Mouse (Mus musculus) midbrain, embryonic 11.5 days (tissue): ENCODE results near the gene Vmn2r6. TPM values are rescaled to one million over a fixed set of nuclear protein-coding genes. Genes with fewer than 3 reads are reported as not detected.
"Not testable (repeated sequence)": the region's sequence is repeated elsewhere in the genome, so short reads cannot be mapped to it uniquely, and the experiment has no call there.

ENCODE experiments used
- ATAC-seq: fragments of 200-750 bp; cut with Nextera tagmentation; 2 replicates; pipeline ENCODE4 v1.8.0; 2017; ENCODE audit warnings: moderate TSS enrichment, moderate library complexity; ENCODE audit not compliant: low FRiP score
- DNase-seq: peaks from one replicate; pipeline ENCODE4 v3.0.0; 2015; ENCODE audit warnings: low spot score; ENCODE audit errors: missing footprints
- H3K27ac ChIP-seq: fragments of 300-500 bp; sonication (generic); 2 replicates; pipeline ENCODE4 v1.5.1; 2014; ENCODE audit warnings: low read depth, low read length
- H3K27me3 ChIP-seq: fragments of 300-500 bp; sonication (generic); 2 replicates; pipeline ENCODE4 v1.6.1; 2014; ENCODE audit warnings: mild to moderate bottlenecking, low read length, moderate library complexity, mixed read lengths; ENCODE audit not compliant: control insufficient read depth, insufficient read depth
- H3K36me3 ChIP-seq: fragments of 300-500 bp; sonication (generic); 2 replicates; pipeline ENCODE4 v1.6.1; 2014; ENCODE audit warnings: mild to moderate bottlenecking, low read length, moderate library complexity, mixed read lengths; ENCODE audit not compliant: control insufficient read depth, insufficient read depth
- H3K4me1 ChIP-seq: fragments of 300-500 bp; sonication (generic); 2 replicates; pipeline ENCODE4 v1.6.1; 2014; ENCODE audit warnings: low read length; ENCODE audit not compliant: control insufficient read depth, insufficient read depth
- H3K4me2 ChIP-seq: fragments of 300-500 bp; sonication (generic); 2 replicates; pipeline ENCODE4 v1.6.1; 2014; ENCODE audit warnings: mild to moderate bottlenecking, moderate library complexity
- H3K4me3 ChIP-seq: fragments of 300-500 bp; sonication (generic); 2 replicates; pipeline ENCODE4 v1.5.1; 2014; ENCODE audit warnings: low read depth, low read length
- H3K9ac ChIP-seq: fragments of 300-500 bp; sonication (generic); 2 replicates; pipeline ENCODE4 v1.6.1; 2014; ENCODE audit warnings: low read length
- H3K9me3 ChIP-seq: fragments of 300-500 bp; sonication (generic); 2 replicates; pipeline ENCODE4 v1.6.1; 2016; ENCODE audit warnings: low read length; ENCODE audit not compliant: control insufficient read depth
- WGBS: fragments of 180-500 bp; shearing (Covaris S2); extraction: QIAGEN DNeasy Blood & Tissue Kit; methylation state at CpG from one replicate; pipeline ENCODE4 v1.1.7; 2014; 5-methylcytosine and 5-hydroxymethylcytosine counted together
- polyA plus RNA-seq: library from polyadenylated mRNA; unstranded; fragments of >200 nt; fragmentation: Nextera tagmentation; extraction: Ambion mirVana; gene quantifications from 2 replicates; pipeline ENCODE4 v1.2.1, GENCODE M21; 2014

Gene Vmn2r6
- polyA plus RNA-seq: not detected in 2 replicates

GRCm38 (mm10) chr3:64565730-64566129, at the start of gene Vmn2r6:
TSS of gene Vmn2r6 (minus strand) at chr3:64565830.
- not testable (repeated sequence) for H3K4me1 ChIP-seq, H3K27ac ChIP-seq, DNase-seq, H3K4me2 ChIP-seq, H3K4me3 ChIP-seq, H3K9me3 ChIP-seq, H3K27me3 ChIP-seq, H3K36me3 ChIP-seq, H3K9ac ChIP-seq, ATAC-seq
- 83% methylated on average over 2 of the region's 2 CpGs for WGBS

GRCm38 (mm10) chr3:64587618-64588017, 22.0 kb upstream of the Vmn2r6 start:
- Histone ChIP-seq H3K27me3 (no peaks in the 10 kb centered on the region), H3K27ac (no peak overlapping the region), H3K9ac (no peak overlapping the region), H3K4me3 (no peak overlapping the region), H3K4me1 (no peaks in the 10 kb centered on the region), H3K4me2 (no peak overlapping the region), H3K36me3 (no peaks in the 10 kb centered on the region), H3K9me3 (no peaks in the 10 kb centered on the region)
- 73% methylated on average over 9 of the region's 9 CpGs for WGBS
- ATAC-seq (no peak), DNase-seq (no peak)

GRCm38 (mm10) chr3:64568793-64569192, 3.2 kb upstream of the Vmn2r6 start:
- not testable (repeated sequence) for H3K27ac ChIP-seq, H3K4me1 ChIP-seq, H3K4me3 ChIP-seq, DNase-seq, H3K27me3 ChIP-seq, ATAC-seq, H3K9me3 ChIP-seq, H3K9ac ChIP-seq, H3K36me3 ChIP-seq, H3K4me2 ChIP-seq
- 68% methylated on average over 2 of the region's 2 CpGs for WGBS

- H3K4me1 ChIP-seq, H3K27ac ChIP-seq, H3K9ac ChIP-seq, H3K4me2 ChIP-seq, H3K4me3 ChIP-seq, H3K36me3 ChIP-seq, H3K27me3 ChIP-seq, H3K9me3 ChIP-seq, ATAC-seq, DNase-seq: not testable (repeated sequence)
- WGBS: 75% methylated on average over 1 of the region's 1 CpGs
Measured at GRCm38 (mm10) chr3:64523585-64523984, 42.0 kb downstream of the Vmn2r6 start.

GRCm38 (mm10) chr3:64509742-64510141, 55.9 kb downstream of the Vmn2r6 start, which contains the start of gene Vmn2r5:
TSS of gene Vmn2r5 (minus strand) at chr3:64509842.
- H3K36me3 ChIP-seq, H3K4me3 ChIP-seq, H3K9me3 ChIP-seq, ATAC-seq, H3K27me3 ChIP-seq, H3K27ac ChIP-seq, DNase-seq, H3K4me2 ChIP-seq, H3K9ac ChIP-seq, H3K4me1 ChIP-seq: not testable (repeated sequence)
- no CpG with 5 or more reads among the region's 2 CpGs for WGBS

Other genes with a start within 250 kb of the Vmn2r6 start
- not detected in 2 replicates for gene Vmn2r4, start 150.5 kb downstream of the Vmn2r6 start, polyA plus RNA-seq
- not detected in 2 replicates for gene Vmn2r5, start 56.0 kb downstream of the Vmn2r6 start, polyA plus RNA-seq